Mouse (Mus musculus): Measurements from ENCODE around the gene P2ry6. TPM values are rescaled to one million over a fixed set of nuclear protein-coding genes. Genes with fewer than 3 reads are reported as not detected.
A peak's percentile ranks its signal among the peaks of the same experiment; 100 is the strongest.

P2ry6 gene
- polyA plus RNA-seq, 1 experiment = not detected

- no peaks in the 10 kb centered on the region for H3K9me3 ChIP-seq (replicated peaks; ENCODE audit: control insufficient read depth, insufficient read depth, low read length, poor library complexity, severe bottlenecking)
- H3K4me1 ChIP-seq (ENCODE audit: control insufficient read depth, insufficient read depth, low read length) = no peaks in the 10 kb centered on the region
- H3K4me3 ChIP-seq (ENCODE audit: low read depth, low read length) = no peak overlapping the region
- TF ChIP-seq POLR2A (IDR thresholded peaks at IDR 0.05; ENCODE audit: insufficient read depth, low read length) = no peak
- no peak for TF ChIP-seq EP300 (IDR thresholded peaks at IDR 0.05; ENCODE audit: insufficient read depth, low read depth, low read length)
- TF ChIP-seq CTCF (IDR thresholded peaks at IDR 0.05; ENCODE audit: low read depth, low read length) = peak; percentile 64
- H3K27ac ChIP-seq (ENCODE audit: insufficient read depth, low read length) = no peak overlapping the region
- H3K36me3 ChIP-seq (ENCODE audit: control insufficient read depth, insufficient read depth, low read length, poor library complexity, severe bottlenecking) = no peaks in the 10 kb centered on the region
- no peak overlapping the region for H3K9ac ChIP-seq (ENCODE audit: low read depth, poor library complexity, severe bottlenecking)
- H3K27me3 ChIP-seq (ENCODE audit: control insufficient read depth, insufficient read depth, low read length, poor library complexity, severe bottlenecking) = no peaks in the 10 kb centered on the region
These were observed 9.4 kb downstream of the P2ry6 start for GRCm38 (mm10) chr7:100965079-100965478.

- Histone ChIP-seq H3K9me3 (replicated peaks; ENCODE audit: control insufficient read depth, insufficient read depth, low read length, poor library complexity, severe bottlenecking) (no peaks in the 10 kb centered on the region), H3K27ac (ENCODE audit: insufficient read depth, low read length) (no peak overlapping the region), H3K27me3 (ENCODE audit: control insufficient read depth, insufficient read depth, low read length, poor library complexity, severe bottlenecking) (no peaks in the 10 kb centered on the region), H3K9ac (ENCODE audit: low read depth, poor library complexity, severe bottlenecking) (no peak overlapping the region), H3K36me3 (ENCODE audit: control insufficient read depth, insufficient read depth, low read length, poor library complexity, severe bottlenecking) (no peaks in the 10 kb centered on the region), H3K4me3 (ENCODE audit: low read depth, low read length) (no peak overlapping the region), H3K4me1 (ENCODE audit: control insufficient read depth, insufficient read depth, low read length) (no peaks in the 10 kb centered on the region)
- TF ChIP-seq POLR2A (IDR thresholded peaks at IDR 0.05; ENCODE audit: insufficient read depth, low read length) (no peak), CTCF (IDR thresholded peaks at IDR 0.05; ENCODE audit: low read depth, low read length) (no peak), EP300 (IDR thresholded peaks at IDR 0.05; ENCODE audit: insufficient read depth, low read depth, low read length) (no peak)
These were observed 10.2 kb downstream of the P2ry6 start for GRCm38 (mm10) chr7:100964242-100964641.

GRCm38 (mm10) chr7:100963381-100963780 lies 11.1 kb downstream of the P2ry6 start:
- Histone ChIP-seq H3K4me3 (ENCODE audit: low read depth, low read length) (no peak overlapping the region), H3K4me1 (ENCODE audit: control insufficient read depth, insufficient read depth, low read length) (no peaks in the 10 kb centered on the region), H3K27ac (ENCODE audit: insufficient read depth, low read length) (no peak overlapping the region), H3K36me3 (ENCODE audit: control insufficient read depth, insufficient read depth, low read length, poor library complexity, severe bottlenecking) (no peaks in the 10 kb centered on the region), H3K27me3 (ENCODE audit: control insufficient read depth, insufficient read depth, low read length, poor library complexity, severe bottlenecking) (no peaks in the 10 kb centered on the region), H3K9ac (ENCODE audit: low read depth, poor library complexity, severe bottlenecking) (no peak overlapping the region), H3K9me3 (replicated peaks; ENCODE audit: control insufficient read depth, insufficient read depth, low read length, poor library complexity, severe bottlenecking) (no peaks in the 10 kb centered on the region)
- TF ChIP-seq POLR2A (IDR thresholded peaks at IDR 0.05; ENCODE audit: insufficient read depth, low read length) (no peak), EP300 (IDR thresholded peaks at IDR 0.05; ENCODE audit: insufficient read depth, low read depth, low read length) (no peak), CTCF (IDR thresholded peaks at IDR 0.05; ENCODE audit: low read depth, low read length) (no peak)

- no peaks in the 10 kb centered on the region for H3K4me1 ChIP-seq (ENCODE audit: control insufficient read depth, insufficient read depth, low read length)
- H3K27me3 ChIP-seq (ENCODE audit: control insufficient read depth, insufficient read depth, low read length, poor library complexity, severe bottlenecking) = no peaks in the 10 kb centered on the region
- H3K9ac ChIP-seq (ENCODE audit: low read depth, poor library complexity, severe bottlenecking) = no peak overlapping the region
- no peaks in the 10 kb centered on the region for H3K36me3 ChIP-seq (ENCODE audit: control insufficient read depth, insufficient read depth, low read length, poor library complexity, severe bottlenecking)
- no peak overlapping the region for H3K27ac ChIP-seq (ENCODE audit: insufficient read depth, low read length)
- no peaks in the 10 kb centered on the region for H3K9me3 ChIP-seq (replicated peaks; ENCODE audit: control insufficient read depth, insufficient read depth, low read length, poor library complexity, severe bottlenecking)
- TF ChIP-seq POLR2A (IDR thresholded peaks at IDR 0.05; ENCODE audit: insufficient read depth, low read length) = no peak
- TF ChIP-seq EP300 (IDR thresholded peaks at IDR 0.05; ENCODE audit: insufficient read depth, low read depth, low read length) = no peak
- TF ChIP-seq CTCF (IDR thresholded peaks at IDR 0.05; ENCODE audit: low read depth, low read length) = no peak
- no peak overlapping the region for H3K4me3 ChIP-seq (ENCODE audit: low read depth, low read length)
These were observed 13.3 kb downstream of the P2ry6 start for GRCm38 (mm10) chr7:100961146-100961545.

- Histone ChIP-seq H3K9me3 (replicated peaks; ENCODE audit: control insufficient read depth, insufficient read depth, low read length, poor library complexity, severe bottlenecking) (no peaks in the 10 kb centered on the region), H3K4me1 (ENCODE audit: control insufficient read depth, insufficient read depth, low read length) (no peaks in the 10 kb centered on the region), H3K9ac (ENCODE audit: low read depth, poor library complexity, severe bottlenecking) (no peak overlapping the region), H3K36me3 (ENCODE audit: control insufficient read depth, insufficient read depth, low read length, poor library complexity, severe bottlenecking) (no peaks in the 10 kb centered on the region), H3K27me3 (ENCODE audit: control insufficient read depth, insufficient read depth, low read length, poor library complexity, severe bottlenecking) (no peaks in the 10 kb centered on the region), H3K27ac (ENCODE audit: insufficient read depth, low read length) (no peak overlapping the region), H3K4me3 (ENCODE audit: low read depth, low read length) (no peak overlapping the region)
- TF ChIP-seq EP300 (IDR thresholded peaks at IDR 0.05; ENCODE audit: insufficient read depth, low read depth, low read length) (no peak), CTCF (IDR thresholded peaks at IDR 0.05; ENCODE audit: low read depth, low read length) (no peak), POLR2A (IDR thresholded peaks at IDR 0.05; ENCODE audit: insufficient read depth, low read length) (no peak)
These were observed 14.0 kb downstream of the P2ry6 start for GRCm38 (mm10) chr7:100960462-100960861.

GRCm38 (mm10) chr7:100958426-100958825 lies 16.0 kb downstream of the P2ry6 start:
- Histone ChIP-seq H3K4me3 (ENCODE audit: low read depth, low read length) (no peak overlapping the region), H3K9ac (ENCODE audit: low read depth, poor library complexity, severe bottlenecking) (no peak overlapping the region), H3K36me3 (ENCODE audit: control insufficient read depth, insufficient read depth, low read length, poor library complexity, severe bottlenecking) (no peaks in the 10 kb centered on the region), H3K4me1 (ENCODE audit: control insufficient read depth, insufficient read depth, low read length) (no peaks in the 10 kb centered on the region), H3K27me3 (ENCODE audit: control insufficient read depth, insufficient read depth, low read length, poor library complexity, severe bottlenecking) (no peaks in the 10 kb centered on the region), H3K27ac (ENCODE audit: insufficient read depth, low read length) (no peak overlapping the region), H3K9me3 (replicated peaks; ENCODE audit: control insufficient read depth, insufficient read depth, low read length, poor library complexity, severe bottlenecking) (no peaks in the 10 kb centered on the region)
- TF ChIP-seq EP300 (IDR thresholded peaks at IDR 0.05; ENCODE audit: insufficient read depth, low read depth, low read length) (no peak), POLR2A (IDR thresholded peaks at IDR 0.05; ENCODE audit: insufficient read depth, low read length) (no peak), CTCF (IDR thresholded peaks at IDR 0.05; ENCODE audit: low read depth, low read length) (peak; percentile 29)
